Mouse (Mus musculus): ENCODE data around the gene Rab3ip.

Rab3ip gene

DNA sequence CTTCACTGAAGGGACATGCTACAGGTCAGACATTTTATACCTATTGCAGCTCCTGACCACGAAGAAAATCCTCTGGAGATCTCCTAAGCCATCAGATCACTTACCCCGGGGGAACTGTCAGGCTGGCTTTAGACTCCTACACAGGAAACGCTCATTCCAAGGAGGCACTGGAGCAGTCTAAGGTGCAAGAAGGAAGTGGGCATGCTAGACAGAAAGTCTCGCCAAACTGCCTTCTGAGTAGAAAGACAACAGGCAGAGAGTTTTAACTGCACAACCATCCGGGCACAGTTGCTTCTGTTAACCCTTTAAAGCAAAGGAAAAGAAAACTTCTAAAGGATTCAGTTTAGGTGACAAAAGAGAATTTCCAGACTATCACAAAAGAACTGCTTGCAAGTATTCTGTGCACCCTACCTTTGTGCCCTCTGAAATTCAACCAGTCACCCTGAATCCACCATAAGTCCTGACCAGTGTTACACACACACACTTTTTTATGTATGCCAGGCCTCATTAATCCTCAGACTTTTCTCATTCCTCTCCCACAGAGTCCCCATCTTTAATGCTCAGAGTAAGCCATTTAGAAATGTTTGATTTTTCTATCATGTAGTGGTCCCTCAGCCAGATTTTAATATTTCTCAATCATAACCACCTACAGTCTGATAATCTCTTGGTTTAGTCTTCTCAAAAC is 7.4 kb upstream of the Rab3ip start:
- DNase-seq (ENCODE audit: low read depth): no peak

DNA sequence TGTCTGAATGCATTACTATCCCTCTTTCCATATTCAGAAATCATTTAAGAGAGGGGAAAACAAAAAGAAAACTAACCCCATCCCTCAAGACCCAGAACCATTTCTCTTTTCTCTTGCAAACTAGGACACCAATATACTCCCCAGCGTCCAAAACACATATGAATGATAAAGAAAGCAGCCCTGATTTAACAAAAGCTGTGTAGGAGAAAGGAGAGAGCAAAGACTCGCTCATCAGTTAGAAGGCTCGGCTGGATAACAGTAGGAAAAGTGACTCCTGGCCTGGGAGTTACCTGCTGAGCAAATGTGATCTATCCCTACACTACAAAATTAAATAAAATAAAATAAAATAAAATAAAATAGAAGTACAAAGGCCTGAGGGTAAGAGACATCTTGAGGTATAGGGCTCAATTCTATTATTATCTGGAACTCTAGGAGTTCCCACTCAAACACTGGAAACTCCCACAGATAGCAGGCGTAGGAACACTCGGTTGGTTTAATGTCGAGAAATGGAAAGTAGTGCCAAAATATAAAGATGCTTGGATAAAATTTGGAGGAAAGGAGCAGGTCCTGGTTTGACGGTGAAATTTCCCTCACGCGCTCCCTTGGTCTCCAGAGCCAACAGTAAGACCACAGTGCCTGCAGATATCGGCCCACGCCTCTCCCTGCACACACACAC is 6.1 kb upstream of the Rab3ip start:
- no peak for DNase-seq (ENCODE audit: low read depth)

DNA sequence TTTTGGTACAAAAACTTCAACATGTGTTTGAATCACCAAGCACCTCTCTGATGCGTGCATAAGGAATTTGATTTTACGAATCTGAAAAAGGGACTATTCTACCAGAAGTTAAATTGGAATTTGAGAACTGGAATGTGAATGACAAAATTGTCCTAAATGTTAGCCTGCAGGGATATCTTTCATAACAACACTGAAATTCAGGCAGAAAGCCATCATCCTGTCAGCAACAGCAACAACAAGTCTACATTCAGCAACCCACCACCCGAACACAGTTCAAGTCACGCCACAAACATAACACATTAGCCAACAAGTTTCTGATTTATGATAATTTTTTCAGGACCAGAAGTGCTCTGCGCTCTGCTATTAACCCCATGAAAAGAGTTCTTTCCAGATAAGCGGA is 4.6 kb upstream of the Rab3ip start:
- no peak for DNase-seq (ENCODE audit: low read depth)

DNA sequence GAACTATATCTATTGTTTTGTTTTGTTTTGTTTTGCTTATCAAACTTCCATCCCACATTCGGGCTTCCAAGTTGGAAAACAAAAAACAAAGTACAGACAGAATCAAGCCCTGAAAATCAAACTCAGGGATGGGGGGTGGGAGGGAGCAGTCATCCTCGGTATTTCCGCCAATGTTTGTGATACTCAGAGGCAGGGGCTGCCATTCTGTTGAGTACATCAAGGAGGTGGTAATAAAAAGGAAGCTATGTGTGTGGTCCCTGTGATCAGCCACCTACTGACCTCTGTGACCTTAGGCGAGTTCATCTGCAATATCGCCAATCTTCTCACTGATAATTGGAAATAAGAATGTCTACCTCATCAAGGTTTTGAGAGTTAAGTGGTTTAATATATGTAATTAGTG is 317 bp upstream of the Rab3ip start:
- DNase-seq (ENCODE audit: low read depth): no peak

DNA sequence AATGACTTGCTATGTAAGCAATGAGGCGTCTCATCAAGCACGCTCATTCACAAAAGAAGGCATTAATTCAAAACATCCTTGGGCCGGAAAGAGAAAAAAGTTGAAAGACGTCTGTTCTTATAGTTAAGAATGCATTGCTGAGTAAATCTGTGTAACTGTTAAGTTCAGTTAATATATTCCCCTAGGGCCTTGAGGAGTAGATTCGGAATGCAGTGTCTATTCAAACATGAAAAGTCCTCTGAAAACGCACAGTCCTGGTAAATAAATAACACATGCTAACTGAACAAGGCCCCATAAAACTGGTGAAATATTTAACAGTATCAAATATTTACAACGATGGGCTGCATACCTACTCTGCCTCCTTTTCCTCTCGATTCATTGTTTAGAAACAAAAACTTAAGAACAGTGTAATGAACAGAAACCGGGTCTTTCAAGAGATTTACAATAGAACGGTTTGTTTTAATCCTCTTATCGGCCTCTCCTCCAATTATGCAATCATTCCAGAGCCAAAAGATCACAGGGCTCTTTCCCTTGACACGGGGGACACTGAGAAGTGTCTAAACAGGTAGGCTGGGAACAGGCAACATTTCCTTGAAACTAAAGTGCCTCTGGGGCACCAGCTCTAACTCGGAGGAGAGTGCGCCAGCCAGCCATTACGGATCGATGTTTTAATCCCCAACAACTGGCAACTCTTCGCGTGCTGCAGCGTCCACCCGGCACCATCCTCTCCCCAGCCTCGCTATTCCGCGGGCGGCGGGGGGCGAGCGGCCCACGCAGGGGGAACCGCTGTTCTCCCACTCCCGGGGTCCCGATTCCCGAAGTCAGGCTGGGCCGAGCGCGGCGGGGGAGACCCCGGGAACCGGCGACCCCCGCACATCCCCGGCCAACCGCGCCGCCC is 1.2 kb downstream of the Rab3ip start:
- peak; percentile 17 for DNase-seq (ENCODE audit: low read depth)

DNA sequence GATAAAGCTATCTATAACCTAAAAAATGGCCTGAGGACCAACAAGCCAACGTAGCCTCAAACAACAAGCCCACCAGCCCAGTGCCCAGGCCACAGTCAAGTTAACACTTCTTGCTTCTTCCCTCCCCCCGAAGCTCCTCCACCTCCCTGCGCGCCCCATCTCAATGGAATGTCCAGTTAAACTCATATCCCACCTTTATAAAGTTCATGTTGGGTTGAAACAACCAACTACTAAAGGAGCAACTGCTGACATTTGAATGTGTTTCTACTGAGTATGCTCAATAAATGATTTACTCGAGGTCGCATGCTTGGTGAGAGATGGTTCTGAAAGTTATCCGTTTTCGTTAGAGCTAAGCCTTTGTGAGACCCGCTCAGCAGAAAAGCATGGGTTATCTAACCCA is 2.2 kb downstream of the Rab3ip start:
- DNase-seq (ENCODE audit: low read depth): no peak

DNA sequence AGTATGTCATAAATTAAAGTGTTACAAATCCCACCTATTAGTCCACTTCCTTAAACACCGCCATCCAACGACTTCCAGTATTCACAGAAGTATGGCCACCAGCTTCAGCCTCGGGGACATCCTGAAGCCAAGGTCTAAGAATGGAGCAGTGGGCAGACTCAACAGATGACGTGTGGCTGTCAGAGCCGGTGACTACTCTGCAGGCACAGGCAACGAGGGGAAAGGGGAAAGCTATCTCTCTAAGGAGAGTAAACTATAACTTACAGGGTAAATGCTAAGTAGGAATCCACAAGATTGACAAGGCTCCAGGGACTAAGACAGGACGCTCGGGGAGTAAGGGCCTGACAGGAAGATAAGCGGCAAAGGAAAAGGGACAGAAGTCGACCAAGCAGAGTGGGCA is 5.6 kb downstream of the Rab3ip start:
- no peak for DNase-seq (ENCODE audit: low read depth)

DNA sequence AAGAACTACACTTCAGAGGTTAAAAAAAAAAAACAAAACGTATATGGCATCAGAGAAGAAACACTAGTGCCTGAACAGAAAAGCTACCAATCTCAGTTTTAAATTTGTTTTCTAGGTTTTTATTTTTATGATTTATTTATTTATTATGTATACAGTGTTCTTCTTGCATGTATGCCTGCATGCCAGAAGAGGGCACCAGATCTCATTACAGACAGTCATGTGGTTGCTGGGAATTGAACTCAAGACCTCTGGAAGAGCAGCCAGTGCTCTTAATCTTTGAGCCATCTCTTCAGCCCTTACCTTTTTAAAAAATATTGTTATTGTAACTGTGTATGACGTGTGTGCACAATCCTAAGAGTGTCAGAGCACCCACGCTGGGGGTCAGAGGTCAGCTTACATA is 6.4 kb downstream of the Rab3ip start:
- DNase-seq (ENCODE audit: low read depth): no peak

DNA sequence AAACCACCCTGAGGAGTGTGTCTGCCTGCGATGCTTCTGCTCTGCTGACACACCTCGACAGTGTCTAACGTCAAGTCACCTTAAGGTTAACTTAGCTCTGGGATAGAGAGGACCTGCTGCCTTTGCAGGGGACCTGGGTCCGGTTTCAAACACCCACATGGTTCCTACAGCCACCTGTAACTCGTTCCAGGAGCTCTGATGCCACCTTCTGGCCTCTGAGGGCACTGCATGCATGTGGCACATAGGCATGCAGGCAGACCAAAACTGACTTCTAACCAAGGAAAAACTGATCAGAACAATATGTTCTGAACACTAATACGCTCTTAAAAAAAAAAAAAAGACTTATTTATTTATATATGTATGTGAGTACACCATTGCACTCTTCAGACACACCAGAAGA is 7.5 kb downstream of the Rab3ip start:
- DNase-seq (ENCODE audit: low read depth): no peak

DNA sequence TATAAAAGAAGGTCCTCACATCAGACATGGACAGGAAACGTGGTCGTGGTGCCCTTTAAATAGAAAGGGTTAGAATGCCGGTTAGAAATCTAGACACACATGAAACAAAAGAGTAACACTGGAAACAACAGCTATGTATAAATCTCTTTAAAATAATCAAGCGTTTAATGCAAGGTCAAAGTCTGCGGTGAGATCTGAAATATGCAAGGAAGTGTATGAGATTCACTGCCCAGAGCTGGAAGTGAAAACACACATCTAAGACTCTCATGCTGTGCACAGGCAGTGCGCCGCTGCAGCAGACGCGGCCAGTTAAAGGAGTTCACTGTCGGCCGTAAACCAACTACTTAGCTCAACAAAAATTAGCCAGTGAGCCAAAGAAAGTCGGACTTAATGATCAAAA is 15.5 kb downstream of the Rab3ip start:
- DNase-seq (ENCODE audit: low read depth): no peak

DNA sequence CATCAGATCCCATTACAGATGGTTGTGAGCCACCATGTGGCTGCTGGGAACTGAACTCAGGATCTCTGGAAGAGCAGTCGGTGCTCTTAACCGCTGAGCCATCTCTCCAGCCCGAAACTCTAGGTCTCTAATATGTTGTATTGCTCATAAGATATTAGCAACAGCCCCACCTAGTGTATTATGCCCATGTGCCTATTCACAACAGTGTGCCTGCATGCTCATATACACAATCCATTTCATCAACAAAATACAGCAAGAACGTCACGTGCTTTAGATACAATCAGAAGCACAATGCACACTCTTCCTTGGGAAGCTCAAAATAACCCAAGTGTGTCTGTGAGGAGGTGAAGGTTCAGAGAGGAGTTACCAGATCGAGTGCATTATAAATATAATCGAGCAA is 16.8 kb downstream of the Rab3ip start:
- no peak for DNase-seq (ENCODE audit: low read depth)

DNA sequence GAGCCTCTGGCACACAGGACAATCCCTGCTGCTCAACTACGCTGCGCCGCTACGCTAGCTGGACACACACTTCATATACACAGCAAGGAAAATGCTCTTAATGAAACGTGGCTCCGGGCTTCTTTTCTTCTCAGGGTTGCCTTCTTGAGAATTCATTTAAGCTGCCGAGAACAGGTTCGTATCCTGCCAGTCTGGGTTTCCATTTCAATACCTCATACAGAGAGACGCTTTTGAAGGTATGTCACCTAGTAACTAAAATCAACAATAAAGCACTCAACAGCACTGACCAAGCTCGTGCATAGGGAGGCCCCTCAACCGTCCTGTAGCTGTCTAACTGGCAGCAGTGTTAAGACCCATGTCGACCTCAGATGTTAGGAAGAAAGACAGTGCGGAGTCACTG is 18.2 kb downstream of the Rab3ip start:
- DNase-seq (ENCODE audit: low read depth): no peak

DNA sequence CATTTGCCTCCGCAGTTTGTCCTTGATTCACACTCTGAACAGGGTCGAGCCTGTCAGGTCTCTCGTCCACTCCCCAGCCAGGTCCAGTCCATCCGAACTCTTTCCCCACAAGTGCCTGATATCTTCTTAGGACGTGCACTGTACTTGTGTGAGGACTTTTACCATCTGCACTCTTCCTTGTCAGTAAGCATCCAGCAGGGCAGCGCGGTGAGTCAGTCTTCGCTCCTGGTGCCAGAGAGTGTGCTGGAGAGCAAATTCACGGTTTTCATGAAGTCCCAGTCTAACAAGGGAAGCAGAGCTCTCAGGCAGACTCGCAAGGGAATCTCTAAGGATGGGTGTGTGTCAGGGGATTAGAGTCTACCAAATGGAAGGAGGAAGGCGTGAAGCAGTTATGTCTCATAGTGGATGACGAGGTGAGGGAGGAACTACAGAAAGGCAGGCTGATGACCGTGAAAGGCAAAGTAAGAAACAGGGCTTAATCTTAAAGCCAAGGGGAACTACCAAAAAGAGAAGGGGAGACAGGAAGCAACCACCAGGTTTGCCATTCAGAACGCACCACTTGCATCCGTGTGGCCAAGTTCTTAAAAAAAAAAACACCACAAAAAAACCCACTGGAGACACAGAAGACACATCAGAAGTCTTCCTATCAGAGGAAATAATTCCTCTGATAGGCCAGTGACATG is 18.9 kb downstream of the Rab3ip start:
- DNase-seq (ENCODE audit: low read depth): no peak

DNA sequence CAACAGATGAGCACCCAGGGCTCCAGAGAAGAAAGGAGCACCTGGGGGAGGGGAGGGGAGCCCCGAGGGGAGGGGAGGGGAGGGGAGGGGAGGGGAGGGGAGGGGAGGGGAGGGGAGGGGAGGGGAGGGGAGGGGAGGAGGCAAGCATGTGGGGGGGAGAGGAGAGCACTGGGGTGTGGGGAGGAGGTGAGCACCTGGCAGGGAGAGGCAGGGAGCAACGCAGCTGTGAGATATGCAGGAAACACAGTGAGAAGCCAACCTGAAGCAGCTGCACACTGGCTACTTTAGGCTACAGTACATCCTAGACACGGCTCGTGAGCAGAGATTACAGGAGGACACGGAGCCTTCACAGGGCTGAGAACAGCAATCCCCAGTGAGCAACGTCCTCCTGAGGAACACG is 19.6 kb downstream of the Rab3ip start:
- DNase-seq (ENCODE audit: low read depth): no peak

DNA sequence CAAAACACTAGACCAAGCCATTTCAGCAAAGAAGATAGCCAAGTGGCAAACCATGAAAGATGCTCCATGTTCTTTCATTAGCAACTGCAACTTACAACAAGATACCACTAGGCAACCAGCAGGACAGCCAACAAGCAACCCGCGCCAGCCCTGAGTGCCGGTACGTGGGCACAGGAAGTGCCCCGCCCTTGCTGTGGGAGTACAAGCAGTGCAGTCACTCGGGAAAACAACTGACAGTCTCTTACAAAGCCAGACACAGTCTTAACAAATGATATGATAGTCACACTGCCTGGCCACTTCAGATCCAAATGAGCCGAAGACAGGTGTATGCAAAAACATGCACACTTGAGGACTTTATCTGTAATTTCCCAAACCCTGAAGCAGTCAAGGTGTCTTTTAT is 20.1 kb downstream of the Rab3ip start:
- no peak for DNase-seq (ENCODE audit: low read depth)

DNA sequence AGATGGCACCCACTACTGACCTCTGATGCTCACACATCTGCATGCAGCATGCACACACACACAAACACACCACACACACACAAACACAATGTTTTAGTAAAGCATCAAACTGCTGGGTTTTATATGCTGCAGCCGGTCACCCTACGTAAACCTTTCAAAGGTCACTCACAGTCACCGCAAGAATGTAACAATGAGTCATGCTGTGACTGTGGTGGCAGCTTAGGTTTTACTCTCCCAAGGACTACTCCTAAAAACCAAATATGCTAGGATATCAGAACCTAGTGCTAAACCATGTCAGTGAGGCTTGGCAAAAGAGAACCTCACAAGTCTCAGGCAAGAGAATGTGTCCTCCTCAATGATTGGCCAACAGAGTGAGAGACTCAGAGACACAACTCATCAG is 21.7 kb downstream of the Rab3ip start:
- DNase-seq (ENCODE audit: low read depth): no peak

DNA sequence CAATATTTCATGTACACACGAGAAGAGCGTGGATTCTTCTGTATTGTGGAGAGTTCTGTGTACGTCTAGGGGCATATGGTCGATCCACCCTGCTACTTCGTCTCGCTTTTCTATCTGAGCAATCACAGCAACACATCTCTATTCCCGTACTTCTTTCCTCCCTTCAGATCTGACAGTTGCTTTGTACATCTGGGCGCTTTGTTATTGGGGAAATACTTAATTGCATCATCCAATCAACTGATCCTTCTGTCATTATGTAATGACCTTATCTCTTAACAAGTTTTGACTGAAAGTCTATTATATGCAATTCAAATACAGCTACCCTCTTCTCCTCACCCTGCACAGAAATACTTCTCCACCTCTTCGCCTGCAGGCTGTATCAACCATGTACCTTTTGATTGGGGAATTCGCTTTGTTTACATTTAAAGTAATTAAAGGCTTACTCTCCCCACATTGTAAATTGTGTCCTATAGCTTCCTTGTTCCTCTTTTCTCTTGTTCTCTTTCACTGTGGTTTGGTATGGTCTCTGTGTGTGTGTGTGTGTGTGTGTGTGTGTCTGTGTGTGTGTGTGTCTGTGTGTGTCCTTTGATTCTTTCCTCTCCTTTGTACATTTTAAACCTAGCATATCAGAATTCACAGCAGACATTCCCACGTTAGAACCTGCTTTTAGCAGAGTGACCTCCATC is 24.0 kb downstream of the Rab3ip start:
- DNase-seq (ENCODE audit: low read depth): no peak

DNA sequence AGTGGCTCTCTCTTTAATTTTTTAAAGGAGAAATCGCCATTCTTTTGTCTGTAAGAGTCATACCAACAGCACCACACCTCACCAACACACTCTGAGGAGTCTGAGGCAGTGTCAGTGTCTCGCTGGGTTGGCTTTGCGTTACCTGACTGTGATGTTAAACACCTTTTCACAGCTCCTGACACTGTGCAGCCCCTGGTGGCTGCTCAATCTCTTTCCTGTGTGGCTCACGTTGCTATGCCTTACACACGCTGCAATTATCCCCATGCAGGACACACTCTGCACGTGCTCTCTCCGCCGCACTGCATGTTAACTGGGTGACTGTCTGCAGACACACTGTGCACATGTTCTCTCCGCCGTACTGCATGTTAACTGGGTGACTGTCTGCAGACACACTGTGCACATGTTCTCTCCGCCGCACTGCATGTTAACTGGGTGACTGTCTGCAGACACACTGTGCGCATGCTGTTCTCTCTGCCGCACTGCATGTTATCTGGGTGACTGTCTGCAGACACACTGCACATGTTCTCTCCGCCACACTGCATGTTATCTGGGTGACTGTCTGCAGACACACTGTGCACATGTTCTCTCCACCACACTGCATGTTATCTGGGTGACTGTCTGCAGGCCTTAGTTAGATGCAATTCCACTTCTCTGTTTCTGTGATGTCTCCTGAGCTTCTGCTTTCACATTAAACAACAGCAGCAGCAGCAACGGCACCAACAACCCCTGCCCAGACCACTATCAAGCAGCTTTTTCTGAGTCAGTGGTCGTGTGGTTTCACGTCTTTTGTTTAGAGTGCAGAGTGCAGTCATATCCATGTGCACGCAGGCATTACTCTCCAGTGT is 26.7 kb downstream of the Rab3ip start:
- no peak for DNase-seq (ENCODE audit: low read depth)

DNA sequence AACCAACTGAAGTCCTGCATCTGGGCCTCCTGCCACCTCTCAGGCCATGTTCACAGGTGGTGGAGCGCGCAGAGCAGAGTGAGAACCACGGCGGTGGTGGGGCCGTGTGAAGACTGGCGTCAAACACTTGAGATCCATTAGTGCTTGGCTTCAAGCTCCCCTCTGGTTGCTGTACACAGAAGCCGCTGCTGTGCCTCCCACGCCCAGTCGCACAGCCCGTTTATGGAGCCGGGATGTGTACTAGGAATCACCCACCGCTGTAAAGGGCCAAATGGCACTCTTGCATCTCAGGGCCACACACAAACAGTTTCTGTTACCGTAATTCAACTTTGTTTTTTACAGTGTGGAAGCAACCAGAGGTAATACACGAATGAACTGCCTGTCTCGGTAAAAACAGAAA is 28.4 kb downstream of the Rab3ip start:
- no peak for DNase-seq (ENCODE audit: low read depth)

DNA sequence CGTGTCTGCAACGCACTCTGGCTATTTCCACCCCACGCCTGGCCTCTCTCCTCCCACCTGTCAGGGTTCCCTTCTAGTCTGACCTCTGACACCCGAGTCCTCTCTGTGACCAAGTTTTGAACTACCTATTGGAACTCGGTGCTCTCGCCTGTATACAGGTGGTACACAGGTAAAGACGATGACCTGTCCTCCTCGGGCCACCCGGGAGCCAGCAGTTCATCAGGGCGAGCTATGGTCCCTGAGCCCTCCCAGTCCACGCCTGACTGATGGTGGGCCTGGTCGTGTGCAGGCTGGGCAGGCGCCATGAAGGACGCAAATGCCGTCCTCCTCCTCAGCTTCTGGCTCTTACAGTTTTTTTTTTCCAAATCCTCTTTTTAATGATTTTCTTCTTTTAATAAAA is 29.2 kb downstream of the Rab3ip start:
- no peak for DNase-seq (ENCODE audit: low read depth)

DNA sequence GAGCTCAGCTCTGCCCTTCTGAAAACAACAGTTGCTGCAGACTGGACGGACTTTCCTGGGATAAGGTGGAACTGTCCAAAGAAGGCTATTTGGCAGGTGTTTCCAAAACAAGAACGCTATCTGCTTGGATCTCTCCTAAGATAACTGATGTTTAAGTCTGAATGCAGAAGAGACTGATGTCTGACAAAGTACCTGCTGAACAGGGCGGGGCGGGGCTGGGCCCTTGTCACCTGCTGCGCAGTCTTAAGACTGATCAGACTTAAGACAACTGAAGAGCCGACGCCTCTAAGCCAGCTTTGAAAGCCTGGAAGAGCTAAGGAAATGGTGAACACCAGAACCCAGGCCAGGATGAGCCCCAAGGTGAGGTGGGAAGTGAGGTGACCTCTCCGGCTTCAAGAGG is 29.9 kb downstream of the Rab3ip start:
- DNase-seq (ENCODE audit: low read depth): no peak

All from c-Kit-positive CD71-positive TER-119-negative erythroid progenitor cells, embryonic 14.5 days (primary cell).